Mouse (Mus musculus) E14TG2a.4 (cell line): ENCODE data around the gene Trim41.

Experiments used
- CTCF ChIP-seq: conservative IDR thresholded peaks from 2 replicates; pipeline ENCODE4 v1.5.1; 2014; ENCODE audit warnings: low read length
- NANOG ChIP-seq: IDR thresholded peaks from 2 replicates; pipeline ENCODE4 v1.6.1; 2014; ENCODE audit warnings: borderline replicate concordance, low read length, mixed read lengths

DNA sequence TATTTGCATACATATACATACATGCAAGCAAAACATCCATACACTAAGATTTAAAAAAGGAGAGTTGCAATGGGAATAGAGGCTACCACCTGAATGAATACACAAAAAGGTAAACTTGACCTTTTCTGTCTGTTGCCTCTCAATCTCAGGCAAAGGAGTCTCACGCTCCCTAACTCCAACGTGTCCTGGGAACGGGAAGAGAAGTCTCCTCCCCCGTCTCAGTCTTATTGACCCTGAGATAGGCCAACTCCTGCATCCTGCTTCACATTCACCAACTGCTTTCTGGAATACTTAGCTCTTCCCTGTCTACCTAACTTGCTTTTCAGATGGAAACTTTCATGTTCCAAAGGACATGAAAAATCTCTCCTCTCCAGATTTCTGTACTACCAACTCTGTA lies 7.7 kb downstream of the Trim41 start:
- TF ChIP-seq CTCF (no peak), NANOG (no peak)
